Mouse (Mus musculus) activated CD4-positive, CD25-positive, alpha-beta regulatory T cell (primary cell): ENCODE measurements around the gene Tmem139. TPM values are rescaled to one million over a fixed set of nuclear protein-coding genes. Genes with fewer than 3 reads are reported as not detected.

Experiments used
- polyA plus RNA-seq, 2 experiments: library from polyadenylated mRNA; unstranded; fragments of 100-300 nt; shearing (Covaris generic); gene quantifications; one replicate each; pipeline ENCODE4 v1.2.1; 2017

The Tmem139 gene
- under 1 TPM in 1 of 2 experiments, not detected in 1; 0.25 TPM for polyA plus RNA-seq

GRCm38 (mm10) chr6:42261524-42262170 is at the start of gene Tmem139:
TSS of gene Tmem139 (plus strand) at chr6:42261970.

DNA sequence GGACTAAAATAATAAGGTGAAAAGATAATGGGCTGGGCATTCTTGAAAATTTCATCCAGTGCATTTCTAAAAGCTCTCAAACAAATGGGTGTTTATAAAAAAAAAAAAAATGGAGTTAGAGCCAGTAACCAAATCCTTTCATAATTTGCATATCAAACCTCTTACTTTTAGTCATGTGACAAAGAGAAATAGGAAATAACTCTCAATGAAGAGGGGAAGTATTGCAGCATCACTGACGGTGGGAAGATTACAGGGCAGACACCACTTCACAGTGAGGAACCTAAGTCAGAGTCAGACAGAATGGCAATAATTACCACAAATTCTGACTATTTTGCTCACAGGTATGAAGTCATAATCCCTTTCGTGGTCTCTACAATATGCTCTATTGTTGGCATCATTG is 46.7 kb upstream of the Tmem139 start, which contains the start of gene Tas2r144:
Gene Tas2r144 (plus strand): TSS at position 301 of the 400 bp plus-strand sequence.

DNA sequence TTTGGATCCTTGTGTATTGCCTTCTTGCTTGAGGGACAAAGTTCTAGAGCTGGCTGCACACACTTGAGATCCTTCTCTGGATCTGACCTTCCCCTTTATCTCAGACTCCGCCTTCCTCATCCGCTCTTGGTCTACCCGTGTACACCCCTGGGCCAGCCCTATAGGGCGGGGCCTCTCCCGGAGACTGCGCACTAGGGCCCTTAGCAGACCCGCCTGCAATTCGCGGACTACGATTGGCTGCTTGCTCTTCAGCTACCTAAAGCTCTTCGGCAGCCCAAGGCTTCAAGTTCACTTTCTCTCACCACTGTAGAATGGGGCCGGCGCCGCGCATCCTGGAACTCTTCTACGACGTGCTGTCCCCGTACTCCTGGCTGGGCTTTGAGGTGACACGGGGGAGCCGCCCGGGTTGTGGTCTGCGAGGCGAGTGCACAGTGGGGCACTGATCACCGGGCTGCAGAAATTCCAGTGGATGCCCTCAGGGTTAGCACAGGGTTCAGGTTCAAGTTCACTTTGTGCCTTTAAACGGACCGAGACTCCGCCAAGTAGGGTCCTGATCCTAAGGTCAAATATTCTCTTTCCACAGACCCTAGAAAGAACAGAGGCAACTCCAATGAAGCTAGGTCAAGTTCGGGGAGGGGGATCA is 15.9 kb upstream of the Tmem139 start, which contains the start of gene Gstk1:
Gene Gstk1 (plus strand): TSS at position 225 of the 643 bp plus-strand sequence.

DNA sequence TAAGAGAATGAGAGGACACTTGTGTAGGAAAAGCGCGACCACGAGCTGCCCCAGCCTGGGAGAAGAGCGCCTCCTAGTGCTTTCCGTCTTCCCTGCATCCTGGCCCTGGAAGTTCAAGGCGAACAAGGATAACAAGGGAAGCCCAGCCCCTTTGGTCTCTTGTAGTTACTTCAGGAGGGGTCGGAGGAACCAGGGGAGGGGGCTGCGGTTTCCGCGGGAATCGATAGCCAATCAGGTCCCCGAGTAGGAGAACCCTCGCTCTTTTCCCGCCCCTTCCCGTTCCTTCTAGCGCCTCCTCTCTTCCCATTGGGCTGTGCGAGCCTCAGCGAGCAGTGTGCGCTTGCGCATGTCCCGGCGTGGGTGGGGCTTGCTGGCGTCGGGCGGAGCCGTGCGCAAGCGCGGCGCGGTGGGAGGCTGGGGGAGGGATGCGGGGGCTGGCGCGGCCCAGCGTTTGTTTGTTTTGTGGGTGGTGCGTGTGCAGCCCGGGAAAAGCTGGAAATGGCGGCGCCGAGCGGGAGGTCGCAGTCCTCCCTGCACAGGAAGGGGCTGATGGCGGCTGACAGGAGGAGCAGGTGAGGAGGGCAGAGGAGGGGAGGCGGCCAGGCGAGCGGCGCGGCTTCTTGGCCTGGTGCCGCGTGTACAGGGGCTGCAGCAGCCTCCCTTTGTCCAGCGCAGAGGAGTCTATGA is 3.0 kb downstream of the Tmem139 start, which contains the start of gene Casp2:
Gene Casp2 (plus strand): TSS at position 360 of the 687 bp plus-strand sequence.

GRCm38 (mm10) chr6:42286448-42286847 is 24.7 kb downstream of the Tmem139 start, which contains the start of gene Clcn1:
TSS of gene Clcn1 (plus strand) at chr6:42286685.

Other genes starting within 250 kb of the Tmem139 start
- gene Sva, start 223.6 kb upstream of the Tmem139 start, polyA plus RNA-seq: not detected
- gene Tas2r139, start 121.0 kb upstream of the Tmem139 start, polyA plus RNA-seq: not detected
- not detected for gene Tas2r144, start 46.6 kb upstream of the Tmem139 start, polyA plus RNA-seq
- 1 to 10 TPM; 4.1 to 5.6 TPM for gene Gstk1, start 16.0 kb upstream of the Tmem139 start, polyA plus RNA-seq
- 10 to 100 TPM; 54.8 to 61.9 TPM for gene Casp2, start 3.0 kb downstream of the Tmem139 start, polyA plus RNA-seq
- under 1 TPM in 1 of 2 experiments, not detected in 1; 0.14 TPM for gene Clcn1, start 24.7 kb downstream of the Tmem139 start, polyA plus RNA-seq
- not detected for gene Fam131b, start 62.7 kb downstream of the Tmem139 start, polyA plus RNA-seq
- gene Zyx, start 87.7 kb downstream of the Tmem139 start, polyA plus RNA-seq: 100 to 1,000 TPM; 131 to 231 TPM
- gene Epha1, start 111.3 kb downstream of the Tmem139 start, polyA plus RNA-seq: under 1 TPM; 0.28 to 0.43 TPM
- not detected for gene Tas2r143, start 138.3 kb downstream of the Tmem139 start, polyA plus RNA-seq
- not detected for gene Tas2r135, start 143.5 kb downstream of the Tmem139 start, polyA plus RNA-seq
- not detected for gene Tas2r126, start 172.6 kb downstream of the Tmem139 start, polyA plus RNA-seq
- gene Olfr458, start 203.2 kb downstream of the Tmem139 start, polyA plus RNA-seq: not detected
- gene Olfr457, start 214.4 kb downstream of the Tmem139 start, polyA plus RNA-seq: under 1 TPM in 1 of 2 experiments, not detected in 1; 0.14 TPM
- gene Olfr456, start 225.2 kb downstream of the Tmem139 start, polyA plus RNA-seq: not detected